Mouse (Mus musculus) intestine, embryonic 14.5 days (tissue): ENCODE measurements at regions not wholly inside any gene's neighbourhood (a gene's known extent, or its start where the extent isn't known, plus 50 kb on each side); places are given as distances from the start of the nearest gene placed in this dataset.

ENCODE experiments used
- ATAC-seq: fragments of 200-750 bp; cut with Nextera tagmentation; replicated peaks from 2 replicates; pipeline ENCODE4 v1.8.0; 2017; ENCODE audit warnings: low read depth, moderate number of reproducible peaks, moderate TSS enrichment, moderate library complexity; ENCODE audit not compliant: low FRiP score, low TSS enrichment
- DNase-seq: peaks from one replicate; pipeline ENCODE4 v3.0.0-alpha.2; 2018; ENCODE audit warnings: low spot score
- H3K27ac ChIP-seq: fragments of 300-500 bp; sonication (generic); 2 replicates; pipeline ENCODE4 v1.5.1; 2014; ENCODE audit warnings: low read depth, mild to moderate bottlenecking, control low read depth
- H3K27me3 ChIP-seq: fragments of 300-500 bp; sonication (generic); replicated peaks from 2 replicates; pipeline ENCODE4 v1.6.1; 2014; ENCODE audit warnings: low read length, control low read depth; ENCODE audit not compliant: control insufficient read depth, insufficient read depth
- H3K36me3 ChIP-seq: fragments of 300-500 bp; sonication (generic); 2 replicates; pipeline ENCODE4 v1.6.1; 2014; ENCODE audit warnings: low read length, control low read depth; ENCODE audit not compliant: control insufficient read depth, insufficient read depth
- H3K4me1 ChIP-seq: fragments of 300-500 bp; sonication (generic); replicated peaks from 2 replicates; pipeline ENCODE4 v1.6.1; 2014; ENCODE audit warnings: low read length, control low read depth, mixed read lengths; ENCODE audit not compliant: control insufficient read depth, insufficient read depth
- H3K4me2 ChIP-seq: fragments of 300-500 bp; sonication (generic); 2 replicates; pipeline ENCODE4 v1.6.1; 2014; ENCODE audit warnings: low read length
- H3K4me3 ChIP-seq: fragments of 300-500 bp; sonication (generic); 2 replicates; pipeline ENCODE4 v1.5.1; 2014; ENCODE audit warnings: low read depth, low read length, control low read depth, mixed read lengths
- H3K9ac ChIP-seq: fragments of 300-500 bp; sonication (generic); 2 replicates; pipeline ENCODE4 v1.6.1; 2014; ENCODE audit warnings: mild to moderate bottlenecking, low read length
- H3K9me3 ChIP-seq: fragments of 300-500 bp; sonication (generic); 2 replicates; pipeline ENCODE4 v1.6.1; 2016; ENCODE audit warnings: low read length, control low read depth; ENCODE audit not compliant: control insufficient read depth
- WGBS: fragments of 180-500 bp; shearing (Covaris S2); extraction: QIAGEN DNeasy Blood & Tissue Kit; methylation state at CpG from one replicate; pipeline ENCODE4 v1.1.7; 2014; 5-methylcytosine and 5-hydroxymethylcytosine counted together

DNA sequence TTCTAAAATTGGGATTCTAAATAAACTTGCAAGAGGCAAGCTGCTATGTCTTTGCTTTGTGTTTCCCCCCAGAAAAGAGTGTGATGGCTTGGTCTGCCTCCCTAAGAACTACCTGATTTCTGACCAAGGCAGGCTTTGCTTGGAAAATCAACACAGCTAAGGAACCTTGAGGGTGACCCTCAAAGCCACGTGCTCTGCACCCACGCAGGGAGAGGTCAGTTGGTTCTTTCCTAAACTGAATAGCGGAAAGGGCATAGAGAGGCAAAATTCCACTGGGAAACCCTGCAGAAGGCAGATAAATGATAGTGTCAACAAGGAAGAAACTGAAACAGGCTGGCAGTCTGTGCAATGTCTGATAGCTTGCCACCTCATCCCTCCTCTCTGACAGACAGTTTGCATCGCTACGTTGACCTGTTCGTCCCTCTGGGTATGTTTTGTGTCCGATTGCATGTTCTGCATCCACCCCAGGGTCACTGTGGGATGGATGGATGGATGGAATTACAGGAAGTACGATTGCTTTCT lies 63.1 kb upstream of the Cyp1b1 start:
- no peak overlapping the region for H3K27ac ChIP-seq
- ATAC-seq, result no peak
- WGBS, result 37% methylated on average over 8 of the region's 8 CpGs

DNA sequence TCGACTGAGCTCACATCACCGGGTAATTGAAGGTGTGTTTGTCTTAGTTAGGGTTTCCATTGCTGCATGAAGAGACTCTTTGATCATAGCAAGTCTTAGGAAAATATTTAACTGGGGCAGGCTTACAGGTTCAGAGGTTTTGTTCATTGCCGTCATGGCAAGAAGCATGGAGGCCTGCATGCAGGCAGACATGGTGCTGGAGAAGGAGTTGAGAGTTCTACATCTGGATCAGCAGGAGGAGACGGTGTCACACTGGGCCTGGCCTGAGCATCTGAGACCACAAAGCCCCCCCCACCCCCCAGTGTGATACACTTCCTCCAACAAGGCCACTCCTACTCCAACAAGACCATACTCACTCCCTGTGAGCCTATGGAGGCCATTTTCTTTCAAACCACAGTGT lies 61.3 kb upstream of the Cyp1b1 start:
- Histone ChIP-seq H3K36me3 (no peaks in the 10 kb centered on the region), H3K27ac (no peak overlapping the region), H3K9me3 (peaks cover 6% of the 10 kb centered on the region; the same call in 1 of the 2 replicates), H3K4me2 (no peak overlapping the region), H3K4me1 (peaks cover 5% of the 10 kb centered on the region; the same call in 1 of the 2 replicates), H3K27me3 (no peaks in the 10 kb centered on the region), H3K9ac (no peak overlapping the region), H3K4me3 (no peak overlapping the region)
- ATAC-seq (no peak), DNase-seq (no peak)
- WGBS, result 73% methylated on average over 4 of the region's 4 CpGs

More for the DNA sequence above, 63.1 kb upstream of the Cyp1b1 start:
- no peaks in the 10 kb centered on the region for H3K4me1 ChIP-seq
- no peaks in the 10 kb centered on the region for H3K36me3 ChIP-seq
- no peaks in the 10 kb centered on the region for H3K27me3 ChIP-seq
- H3K4me2 ChIP-seq, result no peak overlapping the region
- peaks cover 6% of the 10 kb centered on the region; the same call in 1 of the 2 replicates for H3K9me3 ChIP-seq
- DNase-seq, result no peak
- H3K9ac ChIP-seq, result no peak overlapping the region
- H3K4me3 ChIP-seq, result no peak overlapping the region

GRCm38 (mm10) chr17:79775216-79775615 lies 60.4 kb upstream of the Cyp1b1 start:
- no peak overlapping the region for H3K9ac ChIP-seq
- ATAC-seq (no peak), DNase-seq (no peak)
- H3K9me3 ChIP-seq, result peaks cover 3% of the 10 kb centered on the region; the same call in 1 of the 2 replicates
- no peak overlapping the region for H3K4me2 ChIP-seq
- H3K4me3 ChIP-seq, result no peak overlapping the region
- H3K36me3 ChIP-seq, result no peaks in the 10 kb centered on the region
- 55% methylated on average over 6 of the region's 6 CpGs for WGBS
- H3K27ac ChIP-seq, result no peak overlapping the region
- H3K27me3 ChIP-seq, result no peaks in the 10 kb centered on the region
- peaks cover 5% of the 10 kb centered on the region; the same call in 1 of the 2 replicates for H3K4me1 ChIP-seq

- H3K36me3 ChIP-seq, result no peaks in the 10 kb centered on the region
- DNase-seq (no peak), ATAC-seq (no peak)
- no peak overlapping the region for H3K27ac ChIP-seq
- H3K4me1 ChIP-seq, result peaks cover 5% of the 10 kb centered on the region; the same call in 1 of the 2 replicates
- H3K27me3 ChIP-seq, result no peaks in the 10 kb centered on the region
- no peaks in the 10 kb centered on the region for H3K9me3 ChIP-seq
- no peak overlapping the region for H3K4me3 ChIP-seq
- 75% methylated on average over 1 of the region's 1 CpGs for WGBS
- H3K9ac ChIP-seq, result no peak overlapping the region
- no peak overlapping the region for H3K4me2 ChIP-seq
Measured at GRCm38 (mm10) chr17:79774291-79774690, 59.4 kb upstream of the Cyp1b1 start.

- no peak overlapping the region for H3K27ac ChIP-seq
- H3K36me3 ChIP-seq, result no peaks in the 10 kb centered on the region
- no peak overlapping the region for H3K4me2 ChIP-seq
- H3K9me3 ChIP-seq, result no peaks in the 10 kb centered on the region
- peaks cover 5% of the 10 kb centered on the region; the same call in 1 of the 2 replicates for H3K4me1 ChIP-seq
- no peak overlapping the region for H3K4me3 ChIP-seq
- 63% methylated on average over 4 of the region's 4 CpGs for WGBS
- no peak overlapping the region for H3K9ac ChIP-seq
- no peak for ATAC-seq
- DNase-seq, result no peak
- H3K27me3 ChIP-seq, result no peaks in the 10 kb centered on the region
Measured at GRCm38 (mm10) chr17:79772219-79772618, 57.4 kb upstream of the Cyp1b1 start.

DNA sequence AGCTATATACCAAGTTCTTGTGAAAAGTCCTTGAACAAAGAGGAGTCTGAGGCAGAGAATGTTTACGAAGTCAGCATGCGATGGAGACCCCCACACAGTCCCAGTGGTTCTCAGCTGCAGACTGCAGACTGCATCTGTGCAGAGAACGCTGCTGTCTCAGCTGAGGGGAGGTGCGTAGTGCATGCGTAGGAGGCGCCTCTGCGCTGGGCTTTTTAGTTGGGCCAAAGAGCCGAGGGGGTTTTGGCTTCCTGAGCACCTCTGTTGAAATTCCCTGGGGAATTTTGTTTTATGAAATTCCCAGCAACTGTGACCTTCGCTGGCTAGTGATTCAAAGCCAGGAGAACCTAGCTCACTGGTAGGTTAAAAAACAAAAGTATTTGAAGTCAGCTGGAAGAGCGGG lies 56.9 kb upstream of the Cyp1b1 start:
- ATAC-seq (no peak), DNase-seq (peak; percentile 57)
- Histone ChIP-seq H3K27ac (no peak overlapping the region), H3K27me3 (no peaks in the 10 kb centered on the region), H3K4me1 (peaks cover 5% of the 10 kb centered on the region; the same call in 1 of the 2 replicates), H3K9ac (no peak overlapping the region), H3K36me3 (no peaks in the 10 kb centered on the region), H3K9me3 (no peaks in the 10 kb centered on the region), H3K4me2 (0 out of 2 replicates have a peak overlapping the region, but pooled peaks have one; percentile 12), H3K4me3 (no peak overlapping the region)
- 43% methylated on average over 10 of the region's 10 CpGs for WGBS

DNA sequence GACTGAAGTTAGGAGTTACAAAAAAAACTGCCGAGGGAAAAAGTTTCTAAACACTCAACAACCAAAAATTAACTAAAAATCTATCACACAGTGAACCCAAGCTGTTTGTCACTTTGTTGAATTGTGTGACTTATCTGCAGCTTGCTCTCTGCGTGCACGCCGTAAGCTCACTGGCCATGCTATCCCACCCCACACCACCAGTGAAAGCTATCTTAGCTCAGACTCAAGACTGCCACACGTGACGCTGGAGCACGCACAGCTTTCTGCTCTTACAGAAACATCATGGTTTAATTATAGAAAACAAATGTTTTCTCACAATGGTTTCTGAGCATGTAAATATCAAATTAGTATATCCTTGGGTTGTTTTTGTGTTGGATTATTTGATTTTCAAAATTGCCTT lies 56.0 kb upstream of the Cyp1b1 start:
- Histone ChIP-seq H3K36me3 (no peaks in the 10 kb centered on the region), H3K4me1 (peaks cover 5% of the 10 kb centered on the region; the same call in 1 of the 2 replicates), H3K27me3 (no peaks in the 10 kb centered on the region), H3K4me3 (no peak overlapping the region), H3K9ac (no peak overlapping the region), H3K27ac (no peak overlapping the region), H3K4me2 (no peak overlapping the region), H3K9me3 (no peaks in the 10 kb centered on the region)
- DNase-seq (no peak), ATAC-seq (no peak)
- WGBS, result 83% methylated on average over 7 of the region's 7 CpGs

DNA sequence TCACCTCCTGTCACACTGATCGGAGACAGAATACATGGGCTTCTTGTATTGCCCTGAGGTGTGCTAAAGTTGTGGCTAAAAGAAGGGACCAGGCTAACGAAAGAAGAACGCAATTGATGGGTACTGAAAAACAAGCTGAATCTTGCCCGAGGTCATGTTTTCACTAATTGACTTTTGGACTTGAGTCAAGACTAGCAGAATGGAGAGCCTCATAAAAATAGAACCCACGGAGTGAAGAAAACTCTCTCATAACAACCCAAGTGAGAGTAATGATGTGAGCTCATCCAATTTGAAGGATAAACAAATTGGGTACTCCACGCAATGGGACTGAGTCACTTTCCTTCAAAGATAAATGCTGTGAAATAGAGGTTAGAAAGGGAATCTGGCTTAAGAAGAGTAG lies 55.0 kb upstream of the Cyp1b1 start:
- no peak for ATAC-seq
- Histone ChIP-seq H3K27me3 (no peaks in the 10 kb centered on the region), H3K36me3 (no peaks in the 10 kb centered on the region), H3K4me1 (peaks cover 5% of the 10 kb centered on the region; the same call in 1 of the 2 replicates), H3K4me3 (no peak overlapping the region), H3K9ac (no peak overlapping the region), H3K4me2 (no peak overlapping the region), H3K27ac (no peak overlapping the region), H3K9me3 (no peaks in the 10 kb centered on the region)
- 71% methylated on average over 6 of the region's 6 CpGs for WGBS
- DNase-seq, result no peak

- H3K27me3 ChIP-seq, result no peaks in the 10 kb centered on the region
- DNase-seq, result no peak
- H3K4me1 ChIP-seq, result peaks cover 5% of the 10 kb centered on the region; the same call in 1 of the 2 replicates
- H3K4me2 ChIP-seq, result no peak overlapping the region
- ATAC-seq, result no peak
- no peaks in the 10 kb centered on the region for H3K9me3 ChIP-seq
- WGBS, result 50% methylated on average over 2 of the region's 2 CpGs
- H3K36me3 ChIP-seq, result no peaks in the 10 kb centered on the region
- H3K27ac ChIP-seq, result no peak overlapping the region
- H3K9ac ChIP-seq, result no peak overlapping the region
- no peak overlapping the region for H3K4me3 ChIP-seq
Measured at GRCm38 (mm10) chr17:79768080-79768479, 53.2 kb upstream of the Cyp1b1 start.
